Mouse (Mus musculus) heart, embryonic 15.5 days (tissue): ENCODE data around the gene Inka1. TPM values are rescaled to one million over a fixed set of nuclear protein-coding genes. Genes with fewer than 3 reads are reported as not detected.
"Not testable (repeated sequence)": the region's sequence is repeated elsewhere in the genome, so short reads cannot be mapped to it uniquely, and the experiment has no call there.

Experiments used
- ATAC-seq: fragments of 200-750 bp; cut with Nextera tagmentation; replicated peaks from 2 replicates; pipeline ENCODE4 v1.8.0; 2017; ENCODE audit warnings: low read depth, moderate TSS enrichment; ENCODE audit not compliant: insufficient number of reproducible peaks, insufficient read depth, low FRiP score
- H3K27ac ChIP-seq: fragments of 300-500 bp; sonication (generic); 2 replicates; pipeline ENCODE4 v1.5.1; 2015; ENCODE audit warnings: mild to moderate bottlenecking, inconsistent platforms
- H3K27me3 ChIP-seq: fragments of 300-500 bp; sonication (generic); 2 replicates; pipeline ENCODE4 v1.6.1; 2015; ENCODE audit warnings: inconsistent platforms
- H3K36me3 ChIP-seq: fragments of 300-500 bp; sonication (generic); 2 replicates; pipeline ENCODE4 v1.6.1; 2015; ENCODE audit warnings: mild to moderate bottlenecking, inconsistent platforms
- H3K4me1 ChIP-seq: fragments of 300-500 bp; sonication (generic); replicated peaks from 2 replicates; pipeline ENCODE4 v1.6.1; 2015; ENCODE audit warnings: inconsistent platforms
- H3K4me2 ChIP-seq: fragments of 300-500 bp; sonication (generic); 2 replicates; pipeline ENCODE4 v1.6.1; 2015; ENCODE audit warnings: inconsistent platforms, mild to moderate bottlenecking, moderate library complexity
- H3K4me3 ChIP-seq: fragments of 300-500 bp; sonication (generic); 2 replicates; pipeline ENCODE4 v1.5.1; 2015; ENCODE audit warnings: mild to moderate bottlenecking, inconsistent platforms
- H3K9ac ChIP-seq: fragments of 300-500 bp; sonication (generic); 2 replicates; pipeline ENCODE4 v1.6.1; 2015; ENCODE audit warnings: mild to moderate bottlenecking, inconsistent platforms
- H3K9me3 ChIP-seq: fragments of 300-500 bp; sonication (generic); replicated peaks from 2 replicates; pipeline ENCODE4 v1.6.1; 2016; ENCODE audit warnings: inconsistent platforms
- WGBS: fragments of 180-500 bp; shearing (Covaris S2); methylation state at CpG from one replicate; pipeline ENCODE4 v1.1.7; 2015; ENCODE audit warnings: mixed read lengths; 5-methylcytosine and 5-hydroxymethylcytosine counted together
- polyA plus RNA-seq: library from polyadenylated mRNA; unstranded; fragments of >200 nt; fragmentation: Nextera tagmentation; extraction: Ambion mirVana; gene quantifications from 2 replicates; pipeline ENCODE4 v1.2.1, GENCODE M21; 2015

Inka1 gene
- polyA plus RNA-seq: 35.7 and 46.9 TPM in 2 replicates

DNA sequence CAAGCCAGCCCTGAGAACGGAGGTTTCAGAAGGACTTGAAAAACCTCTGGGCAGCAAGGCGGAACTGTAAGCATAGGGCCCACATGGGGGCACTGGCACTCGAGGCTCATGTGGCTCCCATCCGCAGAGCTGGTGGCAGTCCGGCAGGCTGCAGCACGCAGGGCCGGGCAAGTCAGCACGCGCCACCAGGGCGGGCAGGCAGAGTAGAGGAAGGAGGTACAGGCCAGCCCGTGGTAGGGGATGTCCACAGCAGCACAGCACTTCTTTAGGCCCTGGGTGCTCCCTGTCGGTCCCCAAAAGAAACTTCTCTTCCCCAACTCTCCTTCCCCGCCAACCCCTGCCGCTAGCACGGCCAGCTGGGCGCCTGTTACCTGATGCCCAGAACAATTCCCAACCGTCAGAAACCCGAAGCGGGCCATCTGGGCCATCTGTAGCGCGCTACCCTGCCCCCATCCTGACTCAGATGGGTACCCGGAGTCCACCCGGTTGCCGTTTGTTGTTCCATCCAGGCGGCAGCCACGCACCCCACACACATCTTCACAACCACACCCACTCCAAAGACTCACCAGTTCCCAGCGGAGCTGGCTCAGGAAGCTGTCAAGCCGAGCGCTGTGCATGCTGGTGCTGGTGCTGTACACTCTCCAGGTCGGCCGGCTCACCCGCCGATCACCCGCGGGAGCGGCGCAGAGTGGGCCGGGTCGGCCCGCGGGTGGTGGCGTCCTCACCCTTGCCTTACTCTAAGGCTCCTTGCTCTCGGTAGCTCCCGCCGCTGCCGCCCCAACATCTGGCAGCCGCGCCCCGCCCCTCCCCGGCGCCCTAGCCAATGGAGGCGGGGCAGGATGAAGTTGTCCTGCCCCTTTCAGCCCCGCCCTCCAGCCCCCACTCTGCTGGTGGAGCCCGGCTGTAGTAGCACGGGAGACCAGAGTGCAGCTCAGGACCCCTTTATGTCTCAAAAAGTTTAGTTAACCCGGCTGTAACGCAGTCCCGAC is at the start of gene Inka1:
TSS of gene Inka1 (minus strand) at position 749 of the 989 bp plus-strand sequence.
- H3K27ac ChIP-seq: peak within 1 kb of the TSS; percentile 92
- under 1% methylated on average over 58 of the region's 58 CpGs for WGBS
- no peaks in the 10 kb centered on the region for H3K9me3 ChIP-seq
- peaks cover 52% of the 10 kb centered on the region for H3K4me1 ChIP-seq
- H3K9ac ChIP-seq: peak within 1 kb of the TSS; percentile 61
- peak; percentile 63 for ATAC-seq
- peak within 1 kb of the TSS; percentile 75 for H3K4me2 ChIP-seq
- H3K4me3 ChIP-seq: peak within 1 kb of the TSS; percentile 65
- no peaks in the 10 kb centered on the region for H3K36me3 ChIP-seq
- no peaks in the 10 kb centered on the region for H3K27me3 ChIP-seq

DNA sequence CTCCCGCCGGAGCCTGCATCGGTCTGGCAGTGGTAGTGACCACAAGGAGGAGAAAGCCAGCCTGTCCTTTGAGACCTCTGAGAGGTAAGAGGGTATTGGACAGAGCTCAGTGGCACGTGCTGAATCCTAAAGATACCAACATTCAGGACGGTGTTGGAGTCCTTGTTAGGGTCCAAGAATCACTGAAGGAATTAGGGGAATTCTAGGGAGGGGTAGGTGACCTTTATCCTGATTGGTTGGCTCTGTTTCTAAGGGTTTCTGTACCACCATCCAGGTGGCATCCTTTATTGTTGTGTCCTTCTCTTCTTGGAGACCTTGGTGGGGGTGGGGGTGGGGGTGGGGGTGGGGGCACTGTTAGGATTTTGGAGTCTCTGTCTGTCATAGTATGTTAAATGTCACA is 46.4 kb upstream of the Inka1 start:
- no peak overlapping the region for H3K4me3 ChIP-seq
- H3K9me3 ChIP-seq: no peaks in the 10 kb centered on the region
- no peak for ATAC-seq
- no peak overlapping the region for H3K27ac ChIP-seq
- no peak overlapping the region for H3K9ac ChIP-seq
- H3K4me2 ChIP-seq: no peak overlapping the region
- peaks cover 38% of the 10 kb centered on the region for H3K36me3 ChIP-seq
- no peaks in the 10 kb centered on the region for H3K27me3 ChIP-seq
- WGBS: 85% methylated on average over 5 of the region's 5 CpGs
- H3K4me1 ChIP-seq: no peaks in the 10 kb centered on the region

DNA sequence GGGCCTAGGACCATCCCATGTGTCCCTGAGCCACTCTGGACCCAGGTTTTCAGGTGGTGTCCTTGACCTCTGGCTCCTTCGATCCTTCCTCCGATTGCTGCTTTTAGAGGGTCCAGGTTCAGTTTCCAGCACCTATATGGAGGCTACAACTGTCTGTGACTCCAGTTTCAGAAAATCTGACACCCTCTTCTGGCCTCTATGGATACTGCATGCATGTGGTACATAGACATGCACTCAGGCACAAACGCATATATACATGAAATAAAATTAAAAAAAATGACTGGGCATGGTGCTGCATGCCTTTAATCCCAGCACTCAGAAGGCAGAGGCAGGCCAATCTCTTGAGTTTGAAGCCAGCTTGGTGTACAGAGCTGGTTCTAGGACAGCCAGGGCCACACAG is 42.2 kb upstream of the Inka1 start:
- 93% methylated on average over 3 of the region's 3 CpGs for WGBS

DNA sequence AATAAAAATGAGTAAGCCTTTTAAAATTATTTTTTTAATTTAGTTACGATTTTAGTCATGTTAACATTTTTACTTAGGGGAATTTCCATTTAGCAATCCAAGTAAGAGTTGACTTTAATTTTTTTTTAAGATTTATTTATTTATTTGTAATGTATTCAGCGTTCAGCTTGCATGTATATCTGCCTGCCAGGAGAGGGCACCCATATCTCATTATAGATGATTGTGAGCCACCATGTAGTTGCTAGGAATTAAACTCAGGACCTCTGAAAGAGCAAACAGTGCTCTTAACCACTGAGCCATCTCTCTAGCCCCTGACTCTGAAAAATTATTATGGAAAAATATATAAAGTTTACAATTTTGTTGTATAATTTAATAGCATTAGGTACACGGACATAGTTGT is 40.9 kb upstream of the Inka1 start:
- no peak for ATAC-seq
- peaks cover 1% of the 10 kb centered on the region; the same call in 1 of the 2 replicates for H3K4me1 ChIP-seq
- no peak overlapping the region for H3K4me3 ChIP-seq
- peaks cover 42% of the 10 kb centered on the region for H3K36me3 ChIP-seq
- H3K4me2 ChIP-seq: no peak overlapping the region
- no peak overlapping the region for H3K9ac ChIP-seq
- H3K9me3 ChIP-seq: no peaks in the 10 kb centered on the region
- H3K27me3 ChIP-seq: no peaks in the 10 kb centered on the region
- 95% methylated on average over 3 of the region's 3 CpGs for WGBS
- no peak overlapping the region for H3K27ac ChIP-seq

More for the DNA sequence above, 42.2 kb upstream of the Inka1 start:
- peaks cover 49% of the 10 kb centered on the region for H3K36me3 ChIP-seq
- no peak for ATAC-seq
- H3K9ac ChIP-seq: no peak overlapping the region
- no peak overlapping the region for H3K4me3 ChIP-seq
- no peak overlapping the region for H3K4me2 ChIP-seq
- no peaks in the 10 kb centered on the region for H3K27me3 ChIP-seq
- no peak overlapping the region for H3K27ac ChIP-seq
- no peaks in the 10 kb centered on the region for H3K9me3 ChIP-seq
- H3K4me1 ChIP-seq: no peaks in the 10 kb centered on the region

DNA sequence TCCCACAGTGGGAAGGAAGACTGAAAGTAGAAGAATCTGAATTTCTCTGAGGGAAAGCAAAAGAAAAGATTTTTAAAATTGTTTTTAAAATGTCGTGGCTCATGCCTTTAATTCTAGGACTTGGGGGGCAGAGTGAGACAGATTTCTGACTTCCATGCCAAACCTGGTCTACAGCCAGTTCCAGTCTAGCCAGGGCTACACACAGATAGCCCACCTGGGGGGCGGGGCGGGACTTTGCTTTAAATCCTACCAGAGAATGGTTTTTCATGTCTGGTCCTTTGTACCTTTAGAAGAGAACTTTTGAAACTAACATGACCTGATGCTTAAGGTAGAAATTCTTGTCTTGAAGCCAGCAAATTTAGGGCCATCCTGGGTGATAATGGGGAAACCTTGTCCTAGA is 37.5 kb upstream of the Inka1 start:
- peaks cover 12% of the 10 kb centered on the region for H3K4me1 ChIP-seq
- no peak for ATAC-seq
- H3K9ac ChIP-seq: no peak overlapping the region
- no peak overlapping the region for H3K27ac ChIP-seq
- H3K9me3 ChIP-seq: no peaks in the 10 kb centered on the region
- no peaks in the 10 kb centered on the region for H3K27me3 ChIP-seq
- WGBS: 88% methylated on average over 3 of the region's 3 CpGs
- no peak overlapping the region for H3K4me3 ChIP-seq
- H3K36me3 ChIP-seq: peaks cover 39% of the 10 kb centered on the region
- H3K4me2 ChIP-seq: no peak overlapping the region

DNA sequence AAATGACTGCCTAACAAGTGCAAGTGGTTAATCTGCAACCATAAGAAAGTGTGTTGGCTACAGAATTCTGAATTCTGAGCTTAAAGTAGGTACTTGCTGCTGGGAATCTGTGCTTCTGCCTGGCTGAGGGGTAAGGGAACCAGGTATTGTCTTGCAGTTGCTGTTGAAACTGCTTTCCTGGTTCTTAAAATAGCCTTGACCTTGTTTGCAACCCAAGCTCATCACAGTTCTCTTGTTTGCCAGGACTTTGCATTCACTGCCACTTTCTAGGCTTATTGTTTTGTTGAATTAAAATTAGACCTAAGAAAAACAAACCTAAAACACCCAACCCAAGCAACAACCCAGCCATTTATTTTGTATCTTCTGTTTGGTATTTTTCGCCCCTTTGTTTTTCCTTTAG is 35.1 kb upstream of the Inka1 start:
- Histone ChIP-seq H3K9me3 (no peaks in the 10 kb centered on the region), H3K4me3 (no peak overlapping the region), H3K4me1 (peaks cover 12% of the 10 kb centered on the region), H3K4me2 (0 out of 2 replicates have a peak overlapping the region, but pooled peaks have one; percentile 29), H3K27ac (peak overlapping the region; percentile 54), H3K36me3 (peaks cover 19% of the 10 kb centered on the region), H3K9ac (no peak overlapping the region), H3K27me3 (no peaks in the 10 kb centered on the region)
- 86% methylated on average over 1 of the region's 1 CpGs for WGBS
- ATAC-seq: no peak

DNA sequence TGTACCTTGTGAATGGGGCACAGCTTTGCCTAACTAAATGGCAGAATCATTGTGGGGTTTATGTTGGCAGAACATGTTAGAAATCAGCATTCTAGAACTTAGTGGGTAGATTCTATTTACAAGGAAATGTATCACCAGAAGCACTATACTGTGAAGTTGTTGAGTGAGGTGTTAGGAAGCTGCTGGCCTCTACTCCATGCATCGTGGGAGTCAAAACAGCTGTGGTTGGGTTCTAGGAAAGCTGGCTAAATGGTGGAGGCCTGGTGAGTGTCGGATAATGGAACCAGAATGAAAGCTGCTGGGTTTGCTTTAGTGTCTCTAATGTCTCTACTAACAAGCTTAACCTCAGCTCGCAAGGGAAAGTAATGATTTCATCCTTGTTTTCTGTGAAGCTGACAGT is 31.4 kb upstream of the Inka1 start:
- Histone ChIP-seq H3K4me3 (no peak overlapping the region), H3K4me2 (no peak overlapping the region), H3K9me3 (no peaks in the 10 kb centered on the region), H3K4me1 (peaks cover 12% of the 10 kb centered on the region), H3K9ac (no peak overlapping the region), H3K27ac (no peak overlapping the region), H3K27me3 (no peaks in the 10 kb centered on the region), H3K36me3 (peaks cover 8% of the 10 kb centered on the region; the same call in 1 of the 2 replicates)
- ATAC-seq: no peak
- WGBS: 82% methylated on average over 3 of the region's 3 CpGs

DNA sequence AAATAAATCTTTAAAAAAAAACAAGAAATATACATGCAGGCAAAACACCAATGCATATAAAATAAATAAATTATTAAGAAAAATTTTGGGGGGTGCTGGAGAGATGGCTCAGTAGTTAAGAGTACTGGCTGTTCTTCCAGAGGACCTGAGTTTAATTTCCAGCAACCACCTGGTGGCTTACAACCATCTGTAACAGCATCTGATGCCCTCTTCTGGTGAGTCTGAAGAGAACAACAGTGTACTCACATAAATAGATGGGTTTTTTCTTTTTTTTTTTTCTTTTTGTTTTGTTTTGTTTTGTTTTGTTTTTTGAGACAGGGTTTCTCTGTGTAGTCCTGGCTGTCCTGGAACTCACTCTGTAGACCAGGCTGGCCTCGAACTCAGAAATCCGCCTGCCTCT is 27.9 kb upstream of the Inka1 start:
- not testable (repeated sequence) for H3K9ac ChIP-seq, H3K4me3 ChIP-seq, H3K9me3 ChIP-seq, H3K27me3 ChIP-seq, ATAC-seq, H3K27ac ChIP-seq, H3K36me3 ChIP-seq, H3K4me2 ChIP-seq, H3K4me1 ChIP-seq
- WGBS: 92% methylated on average over 2 of the region's 2 CpGs

DNA sequence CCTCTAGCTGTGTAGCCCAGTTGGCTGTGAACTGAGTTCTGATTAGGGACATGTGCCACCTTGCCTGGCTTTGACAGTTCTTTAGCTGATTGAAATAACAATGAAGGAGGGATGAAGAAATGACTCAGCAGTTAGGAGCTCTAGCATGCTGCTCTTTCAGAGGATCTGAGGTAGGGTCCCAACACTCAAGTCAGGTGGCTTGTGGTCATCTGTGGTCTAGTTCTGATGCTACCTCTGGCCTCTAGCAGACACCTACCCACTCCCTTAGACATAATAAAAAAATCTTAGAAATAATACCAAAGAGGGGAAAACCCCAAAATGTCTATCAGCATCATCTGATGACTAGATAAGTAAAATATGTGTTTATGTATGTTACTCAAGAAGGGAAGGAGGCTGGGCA is 24.7 kb upstream of the Inka1 start:
- Histone ChIP-seq H3K27me3 (no peaks in the 10 kb centered on the region), H3K36me3 (peaks cover 8% of the 10 kb centered on the region; the same call in 1 of the 2 replicates), H3K27ac (no peak overlapping the region), H3K4me3 (no peak overlapping the region), H3K9me3 (no peaks in the 10 kb centered on the region), H3K4me2 (no peak overlapping the region), H3K4me1 (peaks cover 10% of the 10 kb centered on the region; the same call in 1 of the 2 replicates), H3K9ac (no peak overlapping the region)
- ATAC-seq: no peak

DNA sequence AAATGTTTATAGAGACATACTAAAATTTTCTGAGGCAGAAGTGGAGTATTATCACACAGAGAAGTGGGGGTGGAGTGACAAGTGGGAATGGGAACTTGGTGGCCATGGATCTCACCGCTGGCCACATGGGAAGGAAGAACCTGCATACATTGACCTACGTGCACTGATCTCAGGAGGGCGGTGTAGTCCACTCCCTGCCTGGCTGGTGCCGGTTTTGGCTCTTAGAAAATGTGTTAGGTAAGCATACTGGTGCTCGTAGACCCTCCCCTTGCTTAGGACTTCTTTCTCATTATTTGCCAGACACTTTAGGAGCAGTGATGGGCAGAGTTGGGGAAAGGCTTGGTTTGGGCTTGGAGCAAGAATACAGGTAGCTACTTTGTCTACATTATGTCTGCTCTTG is 22.4 kb upstream of the Inka1 start:
- Histone ChIP-seq H3K36me3 (peaks cover 7% of the 10 kb centered on the region; the same call in 1 of the 2 replicates), H3K9ac (no peak overlapping the region), H3K4me1 (peaks cover 29% of the 10 kb centered on the region), H3K4me3 (no peak overlapping the region), H3K27me3 (no peaks in the 10 kb centered on the region), H3K9me3 (no peaks in the 10 kb centered on the region), H3K27ac (no peak overlapping the region), H3K4me2 (no peak overlapping the region)
- WGBS: 87% methylated on average over 5 of the region's 5 CpGs
- ATAC-seq: no peak

DNA sequence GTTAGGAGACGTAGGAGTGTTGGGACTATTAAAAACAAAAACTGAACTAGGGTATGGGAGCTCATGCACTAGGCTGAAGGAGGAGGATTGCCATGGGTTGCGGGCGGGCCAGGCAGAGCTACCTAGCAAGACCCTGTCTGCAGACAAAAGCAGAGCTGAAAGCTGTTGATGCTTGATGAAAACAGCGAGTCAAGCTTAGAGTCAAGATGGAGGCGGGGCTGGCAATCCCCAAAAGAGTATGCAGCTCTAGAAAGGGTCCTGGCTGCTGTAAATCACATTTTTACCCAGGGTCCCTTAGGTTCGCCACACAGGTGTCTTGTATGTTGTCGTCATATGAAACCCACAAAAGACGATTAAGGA is 17.8 kb upstream of the Inka1 start:
- H3K4me3 ChIP-seq: peak overlapping the region; percentile 99
- 14% methylated on average over 8 of the region's 8 CpGs for WGBS

More for the DNA sequence above, 17.8 kb upstream of the Inka1 start:
- Histone ChIP-seq H3K36me3 (no peaks in the 10 kb centered on the region), H3K4me1 (peaks cover 28% of the 10 kb centered on the region), H3K27ac (peak overlapping the region; percentile 96; the same call in 1 of the 2 replicates), H3K27me3 (no peaks in the 10 kb centered on the region), H3K9me3 (no peaks in the 10 kb centered on the region), H3K9ac (peak overlapping the region; percentile 99), H3K4me2 (peak overlapping the region; percentile 73)
- no peak for ATAC-seq
